Mouse (Mus musculus) limb, embryonic 13.5 days (tissue): ENCODE measurements at regions not wholly inside any gene's neighbourhood (a gene's known extent, or its start where the extent isn't known, plus 50 kb on each side); places are given as distances from the start of the nearest gene placed in this dataset.

Experiments
- ATAC-seq: fragments of 200-750 bp; cut with Nextera tagmentation; 2 replicates; pipeline ENCODE4 v1.8.0; 2017; ENCODE audit warnings: low read depth, moderate number of reproducible peaks, moderate TSS enrichment; ENCODE audit not compliant: low FRiP score
- H3K27ac ChIP-seq: fragments of 300-500 bp; sonication (generic); 2 replicates; pipeline ENCODE4 v1.5.1; 2015; ENCODE audit warnings: inconsistent platforms, mild to moderate bottlenecking, moderate library complexity
- H3K27me3 ChIP-seq: fragments of 300-500 bp; sonication (generic); 2 replicates; pipeline ENCODE4 v1.6.1; 2015; ENCODE audit warnings: mild to moderate bottlenecking, inconsistent platforms
- H3K36me3 ChIP-seq: fragments of 300-500 bp; sonication (generic); 2 replicates; pipeline ENCODE4 v1.6.1; 2015; ENCODE audit warnings: inconsistent platforms, mild to moderate bottlenecking, moderate library complexity
- H3K4me1 ChIP-seq: fragments of 300-500 bp; sonication (generic); 2 replicates; pipeline ENCODE4 v1.6.1; 2015; ENCODE audit warnings: inconsistent platforms
- H3K4me2 ChIP-seq: fragments of 300-500 bp; sonication (generic); replicated peaks from 2 replicates; pipeline ENCODE4 v1.6.1; 2015; ENCODE audit warnings: inconsistent platforms, mild to moderate bottlenecking, moderate library complexity
- H3K4me3 ChIP-seq: fragments of 300-500 bp; sonication (generic); 2 replicates; pipeline ENCODE4 v1.5.1; 2015; ENCODE audit warnings: moderate library complexity, mild to moderate bottlenecking, inconsistent platforms
- H3K9ac ChIP-seq: fragments of 300-500 bp; sonication (generic); 2 replicates; pipeline ENCODE4 v1.6.1; 2015; ENCODE audit warnings: mild to moderate bottlenecking, inconsistent platforms
- H3K9me3 ChIP-seq: fragments of 300-500 bp; sonication (generic); 2 replicates; pipeline ENCODE4 v1.6.1; 2016; ENCODE audit warnings: inconsistent platforms
- WGBS: fragments of 180-500 bp; shearing (Covaris S2); methylation state at CpG from one replicate; pipeline ENCODE4 v1.1.7; 2015; 5-methylcytosine and 5-hydroxymethylcytosine counted together

- peaks cover 5% of the 10 kb centered on the region; the same call in 1 of the 2 replicates for H3K4me1 ChIP-seq
- WGBS, result 71% methylated on average over 4 of the region's 4 CpGs
- H3K27ac ChIP-seq, result no peak overlapping the region
- no peak overlapping the region for H3K9ac ChIP-seq
- no peaks in the 10 kb centered on the region for H3K9me3 ChIP-seq
- H3K4me2 ChIP-seq, result no peak overlapping the region
- H3K36me3 ChIP-seq, result no peaks in the 10 kb centered on the region
- no peaks in the 10 kb centered on the region for H3K27me3 ChIP-seq
- ATAC-seq, result no peak
- H3K4me3 ChIP-seq, result no peak overlapping the region
These were observed 502.0 kb downstream of the Sqor start for GRCm38 (mm10) chr2:123267036-123267435.

GRCm38 (mm10) chr2:123274866-123275735 is 510.1 kb downstream of the Sqor start:
- H3K27me3 ChIP-seq, result no peaks in the 10 kb centered on the region
- H3K27ac ChIP-seq, result no peak overlapping the region
- no peak overlapping the region for H3K9ac ChIP-seq
- no peak overlapping the region for H3K4me2 ChIP-seq
- H3K4me3 ChIP-seq, result no peak overlapping the region
- no peaks in the 10 kb centered on the region for H3K9me3 ChIP-seq
- no peak for ATAC-seq
- H3K4me1 ChIP-seq, result no peaks in the 10 kb centered on the region
- 82% methylated on average over 9 of the region's 9 CpGs for WGBS
- no peaks in the 10 kb centered on the region for H3K36me3 ChIP-seq

- Histone ChIP-seq H3K4me3 (no peak overlapping the region), H3K27me3 (no peaks in the 10 kb centered on the region), H3K4me2 (no peak overlapping the region), H3K4me1 (no peaks in the 10 kb centered on the region), H3K36me3 (no peaks in the 10 kb centered on the region), H3K27ac (no peak overlapping the region), H3K9me3 (no peaks in the 10 kb centered on the region), H3K9ac (no peak overlapping the region)
- WGBS, result 79% methylated on average over 6 of the region's 6 CpGs
- no peak for ATAC-seq
These were observed 510.8 kb downstream of the Sqor start for GRCm38 (mm10) chr2:123275736-123276330.

- Histone ChIP-seq H3K4me1 (no peaks in the 10 kb centered on the region), H3K4me2 (no peak overlapping the region), H3K9ac (no peak overlapping the region), H3K36me3 (no peaks in the 10 kb centered on the region), H3K9me3 (no peaks in the 10 kb centered on the region), H3K4me3 (no peak overlapping the region), H3K27me3 (0 out of 2 replicates have a peak, but pooled peaks cover 4% of the 10 kb centered on the region), H3K27ac (no peak overlapping the region)
- 67% methylated on average over 6 of the region's 6 CpGs for WGBS
- ATAC-seq, result no peak
These were observed 546.7 kb downstream of the Sqor start for GRCm38 (mm10) chr2:123311554-123312276.

GRCm38 (mm10) chr2:123312277-123312617 is 547.2 kb downstream of the Sqor start:
- Histone ChIP-seq H3K27me3 (0 out of 2 replicates have a peak, but pooled peaks cover 4% of the 10 kb centered on the region), H3K4me2 (no peak overlapping the region), H3K9me3 (no peaks in the 10 kb centered on the region), H3K27ac (no peak overlapping the region), H3K4me1 (no peaks in the 10 kb centered on the region), H3K4me3 (no peak overlapping the region), H3K36me3 (no peaks in the 10 kb centered on the region), H3K9ac (no peak overlapping the region)
- WGBS, result 13% methylated on average over 8 of the region's 8 CpGs
- ATAC-seq, result peak; percentile 59; the same call in 1 of the 2 replicates

GRCm38 (mm10) chr2:123320448-123321097 is 555.5 kb downstream of the Sqor start:
- H3K4me2 ChIP-seq, result no peak overlapping the region
- 82% methylated on average over 4 of the region's 4 CpGs for WGBS
- no peaks in the 10 kb centered on the region for H3K27me3 ChIP-seq
- no peaks in the 10 kb centered on the region for H3K4me1 ChIP-seq
- H3K36me3 ChIP-seq, result no peaks in the 10 kb centered on the region
- no peak overlapping the region for H3K27ac ChIP-seq
- H3K9ac ChIP-seq, result no peak overlapping the region
- no peaks in the 10 kb centered on the region for H3K9me3 ChIP-seq
- ATAC-seq, result no peak
- H3K4me3 ChIP-seq, result no peak overlapping the region

- H3K4me2 ChIP-seq, result no peak overlapping the region
- H3K4me3 ChIP-seq, result no peak overlapping the region
- 78% methylated on average over 3 of the region's 3 CpGs for WGBS
- H3K36me3 ChIP-seq, result no peaks in the 10 kb centered on the region
- no peak for ATAC-seq
- no peak overlapping the region for H3K27ac ChIP-seq
- H3K9ac ChIP-seq, result no peak overlapping the region
- H3K4me1 ChIP-seq, result no peaks in the 10 kb centered on the region
- no peaks in the 10 kb centered on the region for H3K9me3 ChIP-seq
- no peaks in the 10 kb centered on the region for H3K27me3 ChIP-seq
These were observed 558.7 kb downstream of the Sqor start for GRCm38 (mm10) chr2:123323769-123324168.

GRCm38 (mm10) chr2:123324896-123325295 is 559.9 kb downstream of the Sqor start:
- WGBS, result 76% methylated on average over 2 of the region's 2 CpGs
- H3K27ac ChIP-seq, result no peak overlapping the region

GRCm38 (mm10) chr2:123349625-123350346 is 584.7 kb downstream of the Sqor start:
- H3K9me3 ChIP-seq, result no peaks in the 10 kb centered on the region
- H3K9ac ChIP-seq, result no peak overlapping the region
- no peaks in the 10 kb centered on the region for H3K36me3 ChIP-seq
- no peak overlapping the region for H3K4me2 ChIP-seq
- ATAC-seq, result no peak
- H3K4me1 ChIP-seq, result no peaks in the 10 kb centered on the region
- H3K27me3 ChIP-seq, result no peaks in the 10 kb centered on the region
- whole genome bisulfite sequencing, result 92% methylated on average over 10 of the region's 10 CpGs
- H3K27ac ChIP-seq, result no peak overlapping the region
- H3K4me3 ChIP-seq, result no peak overlapping the region

More at GRCm38 (mm10) chr2:123324896-123325295, 559.9 kb downstream of the Sqor start:
- H3K4me3 ChIP-seq, result no peak overlapping the region
- no peak overlapping the region for H3K9ac ChIP-seq
- no peaks in the 10 kb centered on the region for H3K36me3 ChIP-seq
- H3K27me3 ChIP-seq, result no peaks in the 10 kb centered on the region
- no peak overlapping the region for H3K4me2 ChIP-seq
- ATAC-seq, result no peak
- no peaks in the 10 kb centered on the region for H3K9me3 ChIP-seq
- no peaks in the 10 kb centered on the region for H3K4me1 ChIP-seq

GRCm38 (mm10) chr2:123364204-123364603 is 599.2 kb downstream of the Sqor start:
- Histone ChIP-seq H3K27me3 (no peaks in the 10 kb centered on the region), H3K4me3 (no peak overlapping the region), H3K9me3 (no peaks in the 10 kb centered on the region), H3K27ac (no peak overlapping the region), H3K4me1 (no peaks in the 10 kb centered on the region), H3K9ac (no peak overlapping the region), H3K36me3 (no peaks in the 10 kb centered on the region), H3K4me2 (no peak overlapping the region)
- ATAC-seq, result no peak

GRCm38 (mm10) chr2:123366571-123366970 is 601.5 kb downstream of the Sqor start:
- Histone ChIP-seq H3K36me3 (no peaks in the 10 kb centered on the region), H3K27me3 (no peaks in the 10 kb centered on the region), H3K4me3 (no peak overlapping the region), H3K4me1 (no peaks in the 10 kb centered on the region), H3K4me2 (no peak overlapping the region), H3K9me3 (no peaks in the 10 kb centered on the region), H3K9ac (no peak overlapping the region), H3K27ac (no peak overlapping the region)
- 86% methylated on average over 2 of the region's 2 CpGs for WGBS
- no peak for ATAC-seq
